Mouse (Mus musculus) spleen, adult 10 weeks (tissue): ENCODE results near the gene Hist1h2br. TPM values are rescaled to one million over a fixed set of nuclear protein-coding genes. Genes with fewer than 3 reads are reported as not detected.

Source experiments
- polyA plus RNA-seq: library from polyadenylated mRNA; stranded (reverse); fragments of 350-450 nt; fragmentation: Illumina TruSeq; extraction: RNeasy Lipid Tissue Mini Kit (QIAGEN cat#74804); gene quantifications from one replicate; pipeline ENCODE4 v1.2.3, GENCODE M21; 2015; ENCODE audit warnings: low replicate concordance; ENCODE audit not compliant: insufficient read depth

The Hist1h2br gene
- polyA plus RNA-seq = 0.81 TPM

DNA sequence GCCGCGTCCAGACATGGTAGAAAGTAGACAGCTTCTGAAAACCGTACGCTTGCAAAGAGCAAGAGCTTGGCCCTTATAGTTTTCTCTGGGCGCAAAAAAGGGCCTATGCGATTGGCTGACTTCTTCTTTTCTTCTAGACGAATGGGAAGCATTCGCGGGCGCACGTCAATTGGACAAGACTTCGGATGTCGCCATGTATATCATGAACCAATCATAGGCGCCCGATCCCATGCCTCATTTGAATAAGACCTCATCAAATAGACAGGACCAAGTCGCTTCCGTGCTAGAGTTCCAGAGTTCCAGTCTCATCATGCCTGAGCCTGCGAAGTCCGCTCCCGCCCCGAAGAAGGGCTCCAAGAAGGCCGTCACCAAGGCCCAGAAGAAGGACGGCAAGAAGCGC, at the start of gene Hist1h2br, which contains the start of gene Hist1h2ap:
Gene Hist1h2br (plus strand): TSS at position 283 of the 400 bp plus-strand sequence.
Gene Hist1h2ap (minus strand): TSS at position 47 of the 400 bp plus-strand sequence.

DNA sequence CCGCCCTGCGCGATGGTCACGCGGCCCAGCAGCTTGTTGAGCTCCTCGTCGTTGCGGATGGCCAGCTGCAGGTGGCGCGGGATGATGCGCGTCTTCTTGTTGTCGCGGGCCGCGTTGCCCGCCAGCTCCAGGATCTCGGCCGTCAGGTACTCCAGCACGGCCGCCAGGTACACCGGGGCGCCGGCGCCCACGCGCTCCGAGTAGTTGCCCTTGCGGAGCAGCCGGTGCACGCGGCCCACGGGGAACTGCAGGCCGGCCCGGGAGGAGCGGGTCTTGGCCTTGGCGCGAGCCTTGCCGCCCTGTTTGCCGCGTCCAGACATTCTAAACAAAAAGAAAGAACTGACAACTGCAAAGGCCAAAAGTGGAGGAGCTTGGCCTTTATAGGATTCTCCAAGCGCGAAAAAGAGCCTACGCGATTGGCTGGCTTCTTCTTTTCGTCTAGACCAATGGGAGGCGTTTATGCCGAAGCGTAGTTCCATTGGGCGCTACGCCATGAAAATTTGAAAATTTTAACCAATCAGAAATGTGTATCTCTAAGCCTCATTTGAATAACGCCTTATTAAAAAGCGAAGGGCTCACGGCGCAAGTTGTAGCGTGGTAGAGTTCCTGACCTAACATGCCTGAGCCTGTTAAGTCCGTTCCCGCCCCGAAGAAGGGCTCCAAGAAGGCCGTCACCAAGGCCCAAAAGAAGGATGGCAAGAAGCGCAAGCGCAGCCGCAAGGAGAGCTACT, 46.5 kb upstream of the Hist1h2br start, which contains the start of the genes Hist1h2an and Hist1h2bp:
Gene Hist1h2an (minus strand): TSS at position 320 of the 731 bp plus-strand sequence.
Gene Hist1h2bp (plus strand): TSS at position 563 of the 731 bp plus-strand sequence.

DNA sequence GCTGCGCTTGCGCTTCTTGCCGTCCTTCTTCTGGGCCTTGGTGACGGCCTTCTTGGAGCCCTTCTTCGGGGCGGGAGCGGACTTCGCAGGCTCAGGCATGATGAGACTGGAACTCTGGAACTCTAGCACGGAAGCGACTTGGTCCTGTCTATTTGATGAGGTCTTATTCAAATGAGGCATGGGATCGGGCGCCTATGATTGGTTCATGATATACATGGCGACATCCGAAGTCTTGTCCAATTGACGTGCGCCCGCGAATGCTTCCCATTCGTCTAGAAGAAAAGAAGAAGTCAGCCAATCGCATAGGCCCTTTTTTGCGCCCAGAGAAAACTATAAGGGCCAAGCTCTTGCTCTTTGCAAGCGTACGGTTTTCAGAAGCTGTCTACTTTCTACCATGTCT, 23.5 kb upstream of the Hist1h2br start, which contains the start of the genes Hist1h2bq and Hist1h2ao:
Gene Hist1h2bq (minus strand): TSS at position 125 of the 400 bp plus-strand sequence.
Gene Hist1h2ao (plus strand): TSS at position 393 of the 400 bp plus-strand sequence.

DNA sequence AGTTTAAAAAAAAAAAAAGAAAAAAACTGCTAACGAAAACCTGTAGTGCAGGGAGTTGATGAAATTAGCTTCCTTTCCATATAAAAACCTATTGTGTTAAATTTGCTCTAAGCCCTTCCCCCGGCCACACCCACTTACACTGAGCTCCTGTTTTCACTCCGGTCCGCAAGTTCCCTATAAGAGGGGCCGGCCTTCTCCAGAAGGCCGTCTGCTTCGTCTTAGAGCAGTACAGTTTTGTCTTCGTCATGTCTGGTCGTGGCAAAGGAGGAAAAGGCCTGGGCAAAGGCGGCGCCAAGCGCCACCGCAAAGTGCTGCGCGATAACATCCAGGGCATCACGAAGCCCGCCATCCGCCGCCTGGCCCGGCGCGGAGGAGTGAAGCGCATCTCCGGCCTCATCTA, 22.0 kb upstream of the Hist1h2br start, which contains the start of gene Hist1h4m:
Gene Hist1h4m (plus strand): TSS at position 208 of the 400 bp plus-strand sequence.

DNA sequence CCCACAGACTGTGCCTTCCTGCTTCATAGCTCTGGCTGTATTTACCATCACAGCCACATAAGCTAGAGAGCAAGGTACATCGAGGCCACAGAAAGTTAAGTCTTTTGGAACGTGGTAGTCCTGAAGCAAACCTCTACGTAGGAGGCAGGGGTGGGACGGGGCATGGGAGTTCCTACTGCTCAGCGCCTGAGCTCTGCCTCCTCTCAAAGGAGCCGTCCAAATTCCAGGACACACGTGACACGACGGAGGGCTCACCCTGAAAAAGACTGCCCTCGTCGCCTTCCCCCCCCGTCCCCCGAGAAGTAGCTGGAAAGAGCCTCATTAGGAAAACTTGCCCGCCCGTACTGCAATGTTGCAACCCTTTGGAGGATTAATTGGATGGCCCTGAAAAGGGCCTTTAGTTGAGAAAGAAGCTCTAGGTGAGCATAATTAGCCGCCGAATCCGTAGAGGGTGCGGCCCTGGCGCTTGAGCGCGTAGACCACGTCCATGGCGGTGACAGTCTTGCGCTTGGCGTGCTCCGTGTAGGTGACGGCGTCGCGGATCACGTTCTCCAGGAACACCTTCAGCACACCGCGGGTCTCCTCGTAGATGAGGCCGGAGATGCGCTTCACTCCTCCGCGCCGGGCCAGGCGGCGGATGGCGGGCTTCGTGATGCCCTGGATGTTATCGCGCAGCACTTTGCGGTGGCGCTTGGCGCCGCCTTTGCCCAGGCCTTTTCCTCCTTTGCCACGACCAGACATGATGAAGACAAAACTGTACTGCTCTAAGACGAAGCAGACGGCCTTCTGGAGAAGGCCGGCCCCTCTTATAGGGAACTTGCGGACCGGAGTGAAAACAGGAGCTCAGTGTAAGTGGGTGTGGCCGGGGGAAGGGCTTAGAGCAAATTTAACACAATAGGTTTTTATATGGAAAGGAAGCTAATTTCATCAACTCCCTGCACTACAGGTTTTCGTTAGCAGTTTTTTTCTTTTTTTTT, 1.8 kb upstream of the Hist1h2br start, which contains the start of gene Hist1h4n:
Gene Hist1h4n (minus strand): TSS at position 779 of the 977 bp plus-strand sequence.

Other genes with a start within 250 kb of the Hist1h2br start
- not detected for gene Olfr1362, start 219.7 kb upstream of the Hist1h2br start, polyA plus RNA-seq
- gene Olfr11, start 191.2 kb upstream of the Hist1h2br start, polyA plus RNA-seq = not detected
- gene Olfr1361, start 170.4 kb upstream of the Hist1h2br start, polyA plus RNA-seq = not detected
- gene Olfr1360, start 156.3 kb upstream of the Hist1h2br start, polyA plus RNA-seq = not detected
- gene Olfr1359, start 135.6 kb upstream of the Hist1h2br start, polyA plus RNA-seq = not detected
- gene Hist1h2bl, start 117.6 kb upstream of the Hist1h2br start, polyA plus RNA-seq = not detected
- gene Hist1h2ai, start 117.3 kb upstream of the Hist1h2br start, polyA plus RNA-seq = not detected
- gene Hist1h3h, start 116.1 kb upstream of the Hist1h2br start, polyA plus RNA-seq = not detected
- gene Hist1h2bm, start 111.7 kb upstream of the Hist1h2br start, polyA plus RNA-seq = not detected
- not detected for gene Hist1h4j, start 98.7 kb upstream of the Hist1h2br start, polyA plus RNA-seq
- not detected for gene Hist1h4k, start 83.2 kb upstream of the Hist1h2br start, polyA plus RNA-seq
- gene Hist1h2ak, start 79.9 kb upstream of the Hist1h2br start, polyA plus RNA-seq = not detected
- gene Hist1h2bn, start 79.6 kb upstream of the Hist1h2br start, polyA plus RNA-seq = not detected
- gene Hist1h1b, start 53.1 kb upstream of the Hist1h2br start, polyA plus RNA-seq = not detected
- gene Hist1h3i, start 50.4 kb upstream of the Hist1h2br start, polyA plus RNA-seq = not detected
- gene Hist1h2an, start 46.5 kb upstream of the Hist1h2br start, polyA plus RNA-seq = not detected
- not detected for gene Hist1h2bp, start 46.3 kb upstream of the Hist1h2br start, polyA plus RNA-seq
- 1.1 TPM for gene Hist1h2bq, start 23.5 kb upstream of the Hist1h2br start, polyA plus RNA-seq
- not detected for gene Hist1h2ao, start 23.3 kb upstream of the Hist1h2br start, polyA plus RNA-seq
- not detected for gene Hist1h4m, start 22.0 kb upstream of the Hist1h2br start, polyA plus RNA-seq
- not detected for gene Hist1h4n, start 1.5 kb upstream of the Hist1h2br start, polyA plus RNA-seq
- not detected for gene Hist1h2ap, start 236 bp upstream of the Hist1h2br start, polyA plus RNA-seq
- 1.2 TPM for gene Zfp184, start 111.4 kb downstream of the Hist1h2br start, polyA plus RNA-seq
- not detected for gene Pom121l2, start 147.5 kb downstream of the Hist1h2br start, polyA plus RNA-seq
- 1.6 TPM for gene Prss16, start 176.0 kb downstream of the Hist1h2br start, polyA plus RNA-seq
- not detected for gene Hist1h2ah, start 201.8 kb downstream of the Hist1h2br start, polyA plus RNA-seq
- not detected for gene Hist1h2bk, start 202.1 kb downstream of the Hist1h2br start, polyA plus RNA-seq
- gene Hist1h4i, start 207.6 kb downstream of the Hist1h2br start, polyA plus RNA-seq = 7.6 TPM
- not detected for gene Hist1h2ag, start 209.2 kb downstream of the Hist1h2br start, polyA plus RNA-seq
- gene Hist1h2bj, start 209.5 kb downstream of the Hist1h2br start, polyA plus RNA-seq = not detected